In genomic region chr5:74725541-74725940, GRCm38 (mm10) we compare ENCODE assay signal across 26 mouse cellular contexts. TPM values are rescaled to one million over a fixed set of nuclear protein-coding genes. Genes with fewer than 3 reads are reported as not detected.
"Had no signal": no experiment of that assay in that cellular context is flagged by ENCODE, and none has a peak within 500 bp of the region (broad histone marks: within the 10 kb centered on the region; RNA-seq: fewer than 3 reads in every experiment).

No protein-coding gene starts in this region.

- H3K4me2 ChIP-seq: heart, embryonic 11.5 days; heart, embryonic 13.5 days; heart, embryonic 15.5 days; hindbrain, embryonic 13.5 days; hindbrain, embryonic 15.5 days; limb, embryonic 12.5 days; liver, embryonic 11.5 days; liver, embryonic 13.5 days; liver, embryonic 15.5 days had no signal

- H3K4me1 ChIP-seq: liver, embryonic 13.5 days; liver, embryonic 15.5 days had no signal

- H3K9ac ChIP-seq: heart, embryonic 13.5 days; heart, embryonic 15.5 days; hindbrain, embryonic 13.5 days; hindbrain, embryonic 15.5 days; limb, embryonic 12.5 days; liver, embryonic 13.5 days; liver, embryonic 15.5 days had no signal

- H3K36me3 ChIP-seq: heart, embryonic 13.5 days; heart, embryonic 15.5 days; hindbrain, embryonic 13.5 days; hindbrain, embryonic 15.5 days; limb, embryonic 12.5 days; liver, embryonic 13.5 days; liver, embryonic 15.5 days had no signal

- H3K4me3 ChIP-seq: heart, embryonic 13.5 days; heart, embryonic 15.5 days; hindbrain, embryonic 13.5 days; hindbrain, embryonic 15.5 days; limb, embryonic 12.5 days; liver, embryonic 13.5 days; liver, embryonic 15.5 days had no signal

- ATAC-seq: hindbrain, postnatal 0 days; intestine, embryonic 16.5 days had no signal

- H3K27ac ChIP-seq: heart, embryonic 13.5 days; heart, embryonic 15.5 days; hindbrain, embryonic 13.5 days; hindbrain, embryonic 15.5 days; hindbrain, postnatal 0 days; kidney, postnatal 0 days; limb, embryonic 12.5 days; liver, embryonic 13.5 days; liver, embryonic 15.5 days had no signal

- H3K9me3 ChIP-seq: heart, embryonic 15.5 days; hindbrain, embryonic 13.5 days; hindbrain, embryonic 15.5 days; liver, embryonic 13.5 days; liver, embryonic 15.5 days had no signal

- DNase-seq: gastrocnemius, postnatal 14 days; gastrocnemius, postnatal 36 days; heart, adult 18-20 months; heart, postnatal 14 days; heart, postnatal 36 days; kidney, adult 11 months; kidney, adult 2 months; kidney, adult 9 months; kidney, postnatal 14 days; kidney, postnatal 36 days; layer of hippocampus, adult 9-11 months; layer of hippocampus, postnatal 36 days; left cerebral cortex, postnatal 4 days; liver; liver, embryonic 13.5 days had no signal

- H3K27me3 ChIP-seq: hindbrain, embryonic 13.5 days; hindbrain, embryonic 15.5 days; limb, embryonic 12.5 days; liver, embryonic 13.5 days; liver, embryonic 15.5 days had no signal

RNA-seq across cellular contexts. Expression of gene Lnx1, which starts 22.8 kb away (rescaled TPM):
- polyA plus RNA-seq: liver, embryonic 15.5 days had no signal
